ENCODE assay signal across 21 mouse cellular contexts in the genomic region with DNA sequence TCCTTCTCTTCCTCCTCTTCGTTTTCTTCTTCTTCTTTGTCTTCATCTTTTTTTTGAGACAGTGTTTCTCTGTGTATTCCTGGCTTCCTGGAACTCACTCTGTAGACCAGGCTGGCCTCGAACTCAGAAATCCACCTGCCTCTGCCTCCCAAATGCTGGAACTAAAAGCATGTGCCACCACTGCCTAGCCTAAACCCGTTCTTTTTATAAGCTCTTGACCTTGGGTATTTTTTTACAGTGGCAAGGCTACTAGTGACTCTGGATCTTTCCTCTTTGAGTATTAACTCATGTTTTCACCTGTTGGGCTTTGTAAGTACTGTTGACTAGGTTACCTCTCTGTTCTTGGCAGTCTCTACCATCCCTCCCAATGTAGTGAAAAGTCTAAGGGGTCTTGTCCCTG. TPM values are rescaled to one million over a fixed set of nuclear protein-coding genes. Genes with fewer than 3 reads are reported as not detected.
DNase-seq lines count a peak whose midpoint lies in the region; TF ChIP-seq lines count a peak whose summit lies in the region.
"Had no signal": no experiment of that assay in that cellular context is flagged by ENCODE, and none has a peak within 500 bp of the region (broad histone marks: within the 10 kb centered on the region; RNA-seq: fewer than 3 reads in every experiment).

No protein-coding gene starts in this region.

- peak overlapping the region; percentile 45 for H3K27ac ChIP-seq in left cerebral cortex, adult 2 months
- H3K27ac ChIP-seq in thymus, adult 2 months (ENCODE audit: control insufficient read depth, insufficient read depth, low read length) = peak overlapping the region; percentile 58
- no peak overlapping the region for H3K27ac ChIP-seq in bone marrow macrophage, adult 2 months (ENCODE audit: insufficient read depth, low read depth, low read length)
- H3K27ac ChIP-seq in kidney, adult 2 months (ENCODE audit: insufficient read depth, low read depth, low read length) = no peak overlapping the region
- H3K27ac ChIP-seq: embryonic facial prominence, embryonic 12.5 days; embryonic facial prominence, embryonic 15.5 days; gastrocnemius, adult 2 months; hindbrain, embryonic 12.5 days; hindbrain, embryonic 15.5 days had no signal

- no peaks in the 10 kb centered on the region for H3K27me3 ChIP-seq in thymus, adult 2 months (ENCODE audit: control insufficient read depth, insufficient read depth, low read length)
- H3K27me3 ChIP-seq in kidney, adult 2 months (replicated peaks; ENCODE audit: control insufficient read depth, insufficient read depth, low read length) = no peaks in the 10 kb centered on the region
- H3K27me3 ChIP-seq: embryonic facial prominence, embryonic 12.5 days; hindbrain, embryonic 12.5 days; hindbrain, embryonic 15.5 days had no signal

- TF ChIP-seq POLR2A in thymus, adult 2 months (IDR thresholded peaks at IDR 0.05; ENCODE audit: control insufficient read depth, extremely low read depth, insufficient read depth, low read length, poor library complexity) = no peak
- TF ChIP-seq POLR2A in bone marrow macrophage, adult 2 months (IDR thresholded peaks at IDR 0.05; ENCODE audit: borderline replicate concordance, low read depth, low read length) = no peak
- TF ChIP-seq POLR2A in kidney, adult 2 months (IDR thresholded peaks at IDR 0.05; ENCODE audit: low read depth, low read length) = no peak

- H3K4me1 ChIP-seq in thymus, adult 2 months (replicated peaks; ENCODE audit: control insufficient read depth, insufficient read depth, low read length) = peaks cover 10% of the 10 kb centered on the region
- peaks cover 7% of the 10 kb centered on the region for H3K4me1 ChIP-seq in bone marrow macrophage, adult 2 months (ENCODE audit: control insufficient read depth, insufficient read depth, low read length)
- no peaks in the 10 kb centered on the region for H3K4me1 ChIP-seq in kidney, adult 2 months (ENCODE audit: control insufficient read depth, insufficient read depth, low read length)

- no peak for TF ChIP-seq CTCF in left cerebral cortex, adult 2 months (IDR thresholded peaks at IDR 0.05)
- no peak for TF ChIP-seq CTCF in thymus, adult 2 months (IDR thresholded peaks at IDR 0.05; ENCODE audit: borderline replicate concordance, control insufficient read depth, extremely low read depth, insufficient read depth, low read length, poor library complexity)
- no peak for TF ChIP-seq CTCF in bone marrow macrophage, adult 2 months (IDR thresholded peaks at IDR 0.05; ENCODE audit: low read depth, low read length)
- no peak for TF ChIP-seq CTCF in kidney, adult 2 months (conservative IDR thresholded peaks at IDR 0.05; ENCODE audit: insufficient read depth, insufficient read length, low read depth, low read length)

- WGBS in thymus, adult 2 months = 22% methylated on average over 3 of the region's 3 CpGs
- WGBS in kidney, adult 2 months = 68% methylated on average over 3 of the region's 3 CpGs

- DNase-seq in left cerebral cortex, adult 2 months (ENCODE audit: extremely low spot score in 1 of 2, low spot score in 2 of 2) = no peak
- no peak for DNase-seq in left cerebral cortex, postnatal 10 days (ENCODE audit: extremely low spot score in 1 of 2, low spot score in 2 of 2)
- peak; percentile 0 for DNase-seq in right cerebral cortex, postnatal 25 days
- no peak for DNase-seq in right cerebral cortex, postnatal 36 days (ENCODE audit: low spot score in 2 of 2)
- no peak for DNase-seq in thymus, adult 2 months
- DNase-seq in thymus, postnatal 10 days (ENCODE audit: low spot score in 2 of 2) = no peak
- no peak for DNase-seq in kidney, adult 2 months
- DNase-seq: adrenal gland, postnatal 10 days; adrenal gland, postnatal 36 days; cerebellum, adult 11 months; cerebellum, adult 2 months; cerebellum, adult 9-11 months; forebrain, postnatal 0 days; gastrocnemius, adult 2 months; gastrocnemius, postnatal 14 days; heart, adult 18-20 months had no signal

- H3K4me3 ChIP-seq in left cerebral cortex, adult 2 months = no peak overlapping the region
- H3K4me3 ChIP-seq in thymus, adult 2 months (ENCODE audit: control insufficient read depth, insufficient read depth, low read length) = peak overlapping the region; percentile 37
- peak overlapping the region; percentile 23 for H3K4me3 ChIP-seq in bone marrow macrophage, adult 2 months (ENCODE audit: insufficient read depth, low read length)
- no peak overlapping the region for H3K4me3 ChIP-seq in kidney, adult 2 months (ENCODE audit: insufficient read depth, low read depth, low read length)
- H3K4me3 ChIP-seq: embryonic facial prominence, embryonic 12.5 days; embryonic facial prominence, embryonic 15.5 days; gastrocnemius, adult 2 months; hindbrain, embryonic 12.5 days; hindbrain, embryonic 15.5 days had no signal

- intact Hi-C loops in left cerebral cortex, adult 2 months (cut with DNase I) = loop anchor here (5.0 kb wide), 2 partner anchors 54 to 189 kb away; no protein-coding TSS in a partner anchor
- intact Hi-C loops in left cerebral cortex, postnatal 10 days (cut with DNase I) = no loop called here

- H3K36me3 ChIP-seq in thymus, adult 2 months (ENCODE audit: control insufficient read depth, insufficient read depth, low read length) = no peaks in the 10 kb centered on the region
- H3K36me3 ChIP-seq in kidney, adult 2 months (ENCODE audit: control insufficient read depth, insufficient read depth, low read length) = no peaks in the 10 kb centered on the region
- H3K36me3 ChIP-seq: embryonic facial prominence, embryonic 12.5 days; embryonic facial prominence, embryonic 15.5 days; hindbrain, embryonic 12.5 days; hindbrain, embryonic 15.5 days had no signal

RNA-seq across cellular contexts. Expression of a gene that starts 4.3 kb away (rescaled TPM):
- 10 to 100 TPM; 81.4 to 82.0 TPM for total RNA-seq in left cerebral cortex, adult 2 months (2021)
- total RNA-seq in left cerebral cortex, postnatal 10 days (2021) = 100 to 1,000 TPM; 114 to 118 TPM
- polyA plus RNA-seq in thymus, adult 2 months (2012; rRNA removed) = 287 and 301 TPM in 2 replicates
- 82.2 and 83.4 TPM in 2 replicates for polyA plus RNA-seq in bone marrow macrophage, adult 2 months (2012; ENCODE audit: insufficient read depth, insufficient read length, missing spikeins)
- polyA plus RNA-seq in kidney, adult 2 months (2012; rRNA removed) = 146 and 187 TPM in 2 replicates

RNA-seq across cellular contexts. Expression of a gene that starts 57.8 kb away (rescaled TPM):
- 10 to 100 TPM; 38.6 to 39.3 TPM for total RNA-seq in left cerebral cortex, adult 2 months (2021)
- total RNA-seq in left cerebral cortex, postnatal 10 days (2021) = 10 to 100 TPM; 32.5 to 35.2 TPM
- polyA plus RNA-seq in thymus, adult 2 months (2012; rRNA removed) = 52.1 and 52.2 TPM in 2 replicates
- polyA plus RNA-seq in bone marrow macrophage, adult 2 months (2012; ENCODE audit: insufficient read depth, insufficient read length, missing spikeins) = 18.3 and 20.2 TPM in 2 replicates
- polyA plus RNA-seq in kidney, adult 2 months (2012; rRNA removed) = 21.4 and 22.9 TPM in 2 replicates

Comparison
In these comparisons a context has a peak if more than half of its experiments do, and no peak if none do; other contexts are left out.
1. H3K27ac ChIP-seq: peak in left cerebral cortex, adult 2 months (single experiment) and thymus, adult 2 months (single experiment); none in bone marrow macrophage, adult 2 months (single experiment) and kidney, adult 2 months (single experiment).
2. H3K4me3 ChIP-seq: peak in thymus, adult 2 months (single experiment) and bone marrow macrophage, adult 2 months (single experiment); none in left cerebral cortex, adult 2 months (single experiment) and kidney, adult 2 months (single experiment).